Mouse (Mus musculus) spleen, adult 2 months (tissue): ENCODE measurements at regions not wholly inside any gene's neighbourhood (a gene's known extent, or its start where the extent isn't known, plus 50 kb on each side); places are given as distances from the start of the nearest gene placed in this dataset.

Experiments
- DNase-seq, 2 experiments: peaks; one replicate each; pipeline versions ENCODE4 v3.0.0 to v3.0.0-alpha.2; 2012 to 2021; ENCODE audit warnings: low spot score in 2 of 2, low read depth in 1 of 2
- H3K27ac ChIP-seq: fragments of 200-500 bp; 2 replicates; pipeline ENCODE4 v1.5.1; 2012; ENCODE audit warnings: low read length, inconsistent platforms; ENCODE audit not compliant: insufficient read depth
- H3K27me3 ChIP-seq: fragments of 200-500 bp; 2 replicates; pipeline ENCODE4 v1.6.1; 2012; ENCODE audit warnings: mild to moderate bottlenecking, moderate library complexity, low read length, inconsistent platforms; ENCODE audit not compliant: control insufficient read depth, insufficient read depth
- H3K36me3 ChIP-seq: fragments of 200-500 bp; 2 replicates; pipeline ENCODE4 v1.6.1; 2012; ENCODE audit warnings: mild to moderate bottlenecking, low read length, inconsistent platforms; ENCODE audit not compliant: control insufficient read depth, insufficient read depth
- H3K4me1 ChIP-seq: fragments of 200-500 bp; 2 replicates; pipeline ENCODE4 v1.6.1; 2011; ENCODE audit warnings: inconsistent platforms; ENCODE audit not compliant: control insufficient read depth, insufficient read depth, insufficient read length
- H3K4me3 ChIP-seq: fragments of 200-500 bp; 2 replicates; pipeline ENCODE4 v1.5.1; 2011; ENCODE audit warnings: mild to moderate bottlenecking, inconsistent platforms; ENCODE audit not compliant: insufficient read depth, insufficient read length; ENCODE audit errors: extremely low read depth
- CTCF ChIP-seq: fragments of 200-500 bp; IDR thresholded peaks from 2 replicates; pipeline ENCODE4 v1.5.1; 2011; ENCODE audit warnings: mild to moderate bottlenecking, inconsistent platforms; ENCODE audit not compliant: insufficient read depth, insufficient read length, insufficient replicate concordance; ENCODE audit errors: extremely low read depth
- POLR2A ChIP-seq: fragments of 200-500 bp; IDR thresholded peaks from 2 replicates; pipeline ENCODE4 v1.6.1; 2011; ENCODE audit warnings: low read depth, low read length, inconsistent platforms
- WGBS: fragments of 180-500 bp; shearing (Covaris S2); methylation state at CpG from one replicate; pipeline ENCODE4 v1.1.7; 2018; 5-methylcytosine and 5-hydroxymethylcytosine counted together

DNA sequence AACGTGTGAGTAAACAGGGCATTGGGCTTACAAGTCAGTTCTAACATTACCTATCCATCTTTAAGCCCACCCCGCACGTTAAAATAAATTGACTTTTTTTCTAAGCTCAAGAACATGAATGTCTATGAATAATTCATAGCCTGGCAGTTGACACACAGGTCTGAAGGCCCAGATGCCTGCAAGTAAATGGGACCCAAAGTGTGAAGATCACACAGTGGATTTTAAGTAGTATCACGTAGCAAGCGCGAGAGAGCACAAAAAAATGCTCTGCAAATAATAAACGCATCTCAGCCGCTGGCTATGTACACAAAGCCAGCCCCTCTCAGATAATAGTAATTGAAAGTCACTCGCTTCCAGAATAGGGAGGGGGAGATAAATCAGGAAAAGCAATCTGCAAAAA lies 410.1 kb upstream of the Gm6657 start:
- no peaks in the 10 kb centered on the region for H3K36me3 ChIP-seq
- no peak overlapping the region for H3K4me3 ChIP-seq
- DNase-seq, result no peak
- WGBS, result 90% methylated on average over 9 of the region's 9 CpGs
- H3K27me3 ChIP-seq, result no peaks in the 10 kb centered on the region
- H3K4me1 ChIP-seq, result peaks cover 12% of the 10 kb centered on the region
- no peak overlapping the region for H3K27ac ChIP-seq
- TF ChIP-seq POLR2A, result no peak
- TF ChIP-seq CTCF, result no peak

DNA sequence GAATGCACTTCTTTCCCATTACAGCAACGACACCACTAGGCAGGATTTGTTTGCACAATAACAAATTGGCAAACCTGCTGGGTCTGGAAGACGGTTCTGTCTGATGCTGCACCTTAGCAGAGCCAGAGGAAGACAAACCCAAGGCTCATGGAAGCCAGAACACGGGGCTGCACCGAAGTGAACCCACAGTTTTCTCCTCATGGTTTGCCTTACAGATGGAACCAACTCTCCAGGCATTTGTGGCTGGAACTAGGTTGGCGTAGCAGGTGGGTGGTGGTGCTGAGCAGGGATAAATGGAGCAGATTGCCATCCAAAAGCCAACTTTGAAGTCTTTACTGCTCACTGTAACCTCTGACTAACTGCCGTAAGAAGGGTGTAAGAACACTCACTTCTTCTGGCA lies 408.4 kb upstream of the Gm6657 start:
- WGBS, result 86% methylated on average over 6 of the region's 6 CpGs
- Histone ChIP-seq H3K36me3 (no peaks in the 10 kb centered on the region), H3K4me3 (no peak overlapping the region), H3K4me1 (peaks cover 18% of the 10 kb centered on the region), H3K27ac (no peak overlapping the region), H3K27me3 (no peaks in the 10 kb centered on the region)
- TF ChIP-seq CTCF, result no peak
- no peak for TF ChIP-seq POLR2A
- no peak for DNase-seq

DNA sequence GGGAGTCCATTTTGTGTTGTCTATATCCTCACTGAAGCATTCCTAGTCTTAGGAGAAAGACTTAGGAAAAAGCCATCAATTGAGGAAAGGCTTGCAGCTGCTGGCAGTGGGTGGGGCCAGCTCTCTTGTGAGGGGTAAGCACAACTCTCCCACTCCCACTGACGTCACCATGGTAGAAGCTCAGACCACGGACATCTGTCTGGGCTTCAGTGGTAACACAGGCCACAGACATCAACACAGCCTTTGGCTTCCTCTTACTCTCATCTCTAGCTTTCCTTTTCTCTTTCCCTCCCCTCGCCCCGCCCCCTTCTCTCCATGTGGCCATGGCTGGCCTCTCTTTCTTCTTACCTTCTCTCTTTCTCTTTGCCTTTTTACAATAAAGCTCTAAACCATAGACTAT lies 407.4 kb upstream of the Gm6657 start:
- DNase-seq, result no peak
- Histone ChIP-seq H3K36me3 (no peaks in the 10 kb centered on the region), H3K27me3 (no peaks in the 10 kb centered on the region), H3K4me1 (peaks cover 18% of the 10 kb centered on the region), H3K27ac (no peak overlapping the region), H3K4me3 (no peak overlapping the region)
- WGBS, result 45% methylated on average over 4 of the region's 4 CpGs
- no peak for TF ChIP-seq CTCF
- TF ChIP-seq POLR2A, result no peak

DNA sequence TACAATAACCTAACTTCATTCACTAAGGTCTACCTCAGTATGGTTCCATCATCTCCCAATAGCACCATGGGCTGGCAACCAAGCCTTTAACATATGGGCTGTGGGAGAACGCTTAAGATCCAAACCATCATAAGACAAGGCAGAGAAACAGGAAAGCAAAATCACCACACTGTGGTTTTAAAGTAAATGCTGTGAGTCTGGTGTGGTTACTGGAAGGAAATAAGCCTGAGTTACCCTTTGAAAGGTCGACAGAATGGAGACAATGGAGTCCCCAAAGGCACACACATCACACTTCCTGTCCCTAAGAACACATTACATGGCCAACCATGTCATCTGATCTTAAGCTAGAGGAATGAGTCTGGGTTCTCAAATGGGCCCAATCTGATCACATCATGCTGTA lies 405.8 kb upstream of the Gm6657 start:
- no peaks in the 10 kb centered on the region for H3K27me3 ChIP-seq
- H3K4me3 ChIP-seq, result no peak overlapping the region
- DNase-seq, result peak in 1 of 2 experiments; percentile 48
- H3K27ac ChIP-seq, result no peak overlapping the region
- H3K36me3 ChIP-seq, result no peaks in the 10 kb centered on the region
- TF ChIP-seq POLR2A (no peak), CTCF (no peak)
- peaks cover 18% of the 10 kb centered on the region for H3K4me1 ChIP-seq
- WGBS, result 5% methylated on average over 2 of the region's 2 CpGs

DNA sequence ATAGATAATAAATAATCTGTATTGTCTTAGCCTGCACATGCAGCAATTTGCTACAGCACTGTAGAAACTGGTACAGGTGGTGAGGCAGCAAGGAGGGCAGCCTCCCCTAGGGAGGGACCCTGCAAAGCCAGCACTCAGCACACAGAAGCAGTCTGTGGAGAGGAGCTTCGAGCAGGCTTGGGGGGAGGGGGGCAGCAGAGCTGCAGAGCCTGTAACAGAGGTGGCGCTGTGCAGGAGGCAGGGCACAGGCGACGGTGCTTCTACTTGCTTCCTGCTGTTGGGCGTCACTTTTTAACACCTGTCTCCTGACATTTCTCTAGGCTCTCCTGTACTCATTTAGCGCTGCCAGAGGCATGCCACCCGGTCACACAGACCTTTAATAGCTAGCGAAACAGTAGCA lies 404.6 kb upstream of the Gm6657 start:
- TF ChIP-seq POLR2A (no peak), CTCF (peak; percentile 8; the same call in 1 of the 2 replicates)
- H3K4me1 ChIP-seq, result peaks cover 18% of the 10 kb centered on the region
- H3K27me3 ChIP-seq, result no peaks in the 10 kb centered on the region
- H3K36me3 ChIP-seq, result no peaks in the 10 kb centered on the region
- WGBS, result 9% methylated on average over 8 of the region's 8 CpGs
- no peak for DNase-seq
- peak overlapping the region; percentile 30 for H3K4me3 ChIP-seq
- H3K27ac ChIP-seq, result no peak overlapping the region

DNA sequence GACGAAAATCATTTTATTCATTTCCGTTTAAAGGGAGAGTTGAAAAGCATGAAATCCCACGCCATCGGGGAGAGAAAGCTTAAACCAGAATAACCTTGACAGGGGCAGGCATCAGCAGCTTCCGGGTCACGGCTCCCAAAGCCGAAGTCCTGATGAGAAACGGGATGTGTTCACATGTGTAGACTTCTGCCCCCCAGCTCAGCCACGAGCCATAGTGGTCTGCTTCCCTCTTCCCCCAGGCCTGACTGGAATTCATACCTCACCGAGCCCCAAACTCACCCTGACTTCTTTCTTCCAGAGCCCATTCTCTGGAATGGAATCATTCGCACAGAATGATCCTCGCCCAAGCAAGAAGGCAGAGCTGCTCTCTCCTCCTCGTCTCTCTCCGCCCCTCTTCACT lies 404.2 kb upstream of the Gm6657 start:
- no peak for DNase-seq
- Histone ChIP-seq H3K4me3 (no peak overlapping the region), H3K4me1 (peaks cover 18% of the 10 kb centered on the region), H3K36me3 (no peaks in the 10 kb centered on the region), H3K27ac (no peak overlapping the region), H3K27me3 (no peaks in the 10 kb centered on the region)
- no peak for TF ChIP-seq CTCF
- no peak for TF ChIP-seq POLR2A
- WGBS, result 44% methylated on average over 14 of the region's 14 CpGs

DNA sequence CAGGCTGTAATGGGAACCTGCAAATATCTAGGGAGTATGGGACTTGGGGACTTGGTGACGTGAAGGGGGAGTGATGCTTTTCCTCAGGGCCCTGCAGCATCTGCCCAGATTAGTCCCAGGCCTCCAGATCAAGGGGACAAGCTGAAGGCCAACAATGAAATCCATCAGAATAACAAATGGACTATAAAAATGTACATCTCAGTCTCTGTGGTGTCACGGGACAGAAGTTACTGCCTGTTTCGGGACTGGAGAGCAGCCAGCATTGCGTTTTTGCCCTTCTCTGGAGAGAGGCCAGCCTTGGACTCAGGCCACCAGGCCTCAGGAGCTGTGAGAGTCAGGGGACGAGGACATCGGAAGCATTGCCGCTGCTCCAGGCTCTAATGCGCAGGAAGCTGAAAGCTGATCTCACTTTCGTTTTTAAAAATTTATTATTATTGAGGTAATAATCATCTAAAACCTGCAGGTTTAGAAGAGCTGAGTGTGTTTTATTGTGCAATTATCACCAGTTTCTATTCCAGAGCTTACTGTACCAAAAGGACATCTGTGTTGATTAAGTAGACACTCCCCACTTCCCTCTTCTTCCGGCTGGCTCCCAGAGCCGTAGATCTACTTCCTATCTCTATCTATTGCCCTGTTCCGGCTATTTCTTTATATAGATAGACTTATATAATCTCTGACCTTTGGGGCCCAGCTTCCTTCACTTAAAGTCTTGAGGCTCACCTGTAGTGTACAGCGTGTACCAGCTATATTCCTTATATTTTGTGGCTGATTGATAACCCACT lies 403.0 kb upstream of the Gm6657 start:
- Histone ChIP-seq H3K4me1 (peaks cover 18% of the 10 kb centered on the region), H3K4me3 (no peak overlapping the region), H3K27ac (0 out of 2 replicates have a peak overlapping the region, but pooled peaks have one; percentile 12), H3K27me3 (no peaks in the 10 kb centered on the region), H3K36me3 (no peaks in the 10 kb centered on the region)
- TF ChIP-seq CTCF, result no peak
- no peak for TF ChIP-seq POLR2A
- 72% methylated on average over 13 of the region's 13 CpGs for WGBS
- no peak for DNase-seq
